Mouse (Mus musculus) frontal cortex, adult 2 months (tissue): ENCODE data around the gene Atp2a1. TPM values are rescaled to one million over a fixed set of nuclear protein-coding genes. Genes with fewer than 3 reads are reported as not detected.

Source experiments
- DNase-seq, 2 experiments: peaks; one replicate each; pipeline ENCODE4 v3.0.0; 2022; ENCODE audit warnings: low spot score in 1 of 2; ENCODE audit errors: extremely low spot score in 1 of 2
- polyA plus RNA-seq: library from polyadenylated mRNA; depleted of rRNA; stranded (reverse); fragments of >200 nt; gene quantifications from 2 replicates; pipeline ENCODE4 v1.2.3, GENCODE M21; 2012

Gene Atp2a1
- polyA plus RNA-seq, 1 experiment = 1.2 TPM

GRCm38 (mm10) chr7:126473470-126474086 lies 10.7 kb upstream of the Atp2a1 start:
- no peak for DNase-seq

GRCm38 (mm10) chr7:126472713-126473112 lies 9.8 kb upstream of the Atp2a1 start:
- no peak for DNase-seq

GRCm38 (mm10) chr7:126472306-126472705 lies 9.4 kb upstream of the Atp2a1 start:
- no peak for DNase-seq

GRCm38 (mm10) chr7:126471853-126472252 lies 8.9 kb upstream of the Atp2a1 start:
- no peak for DNase-seq

- no peak for DNase-seq
Measured at GRCm38 (mm10) chr7:126471361-126471760, 8.5 kb upstream of the Atp2a1 start.

GRCm38 (mm10) chr7:126470077-126470476 lies 7.2 kb upstream of the Atp2a1 start:
- DNase-seq = no peak

- DNase-seq = no peak
Measured at GRCm38 (mm10) chr7:126467834-126468627, 5.1 kb upstream of the Atp2a1 start.

- DNase-seq = peak in 1 of 2 experiments; percentile 33
Measured at GRCm38 (mm10) chr7:126467271-126467670, 4.4 kb upstream of the Atp2a1 start.

- DNase-seq = no peak
Measured at GRCm38 (mm10) chr7:126466707-126467106, 3.8 kb upstream of the Atp2a1 start.

GRCm38 (mm10) chr7:126466116-126466515 lies 3.2 kb upstream of the Atp2a1 start:
- DNase-seq = no peak

GRCm38 (mm10) chr7:126465246-126466030 lies 2.5 kb upstream of the Atp2a1 start:
- no peak for DNase-seq

GRCm38 (mm10) chr7:126464836-126465235 lies 1.9 kb upstream of the Atp2a1 start:
- no peak for DNase-seq

GRCm38 (mm10) chr7:126464121-126464520 lies 1.2 kb upstream of the Atp2a1 start:
- no peak for DNase-seq

- DNase-seq = no peak
Measured at GRCm38 (mm10) chr7:126463547-126463946, 639 bp upstream of the Atp2a1 start.

- DNase-seq = no peak
Measured at GRCm38 (mm10) chr7:126461626-126462025, 1.3 kb downstream of the Atp2a1 start.

- DNase-seq = no peak
Measured at GRCm38 (mm10) chr7:126460623-126461399, 2.1 kb downstream of the Atp2a1 start.

GRCm38 (mm10) chr7:126458844-126459618 lies 3.9 kb downstream of the Atp2a1 start:
- no peak for DNase-seq

- no peak for DNase-seq
Measured at GRCm38 (mm10) chr7:126458225-126458624, 4.7 kb downstream of the Atp2a1 start.

GRCm38 (mm10) chr7:126456382-126457266 lies 6.3 kb downstream of the Atp2a1 start:
- DNase-seq = no peak
